8 mouse cellular contexts compared by ENCODE assay signal in genomic region chr8:71675456-71676019, GRCm38 (mm10). TPM values are rescaled to one million over a fixed set of nuclear protein-coding genes. Genes with fewer than 3 reads are reported as not detected.
DNase-seq lines count a peak whose midpoint lies in the region; ATAC-seq and TF ChIP-seq lines count a peak whose summit lies in the region.

No protein-coding gene starts in this region.

- in situ Hi-C loops in ES-E14 (cut with MboI; ENCODE audit: low sequenced_read_pairs in 2 of 2, unreplicated experiment in 2 of 2): no loop called here

- H3K36me3 ChIP-seq in heart, embryonic 13.5 days: 0 out of 2 replicates have a peak, but pooled peaks cover under 1% of the 10 kb centered on the region
- H3K36me3 ChIP-seq in ES-E14 (ENCODE audit: control insufficient read depth, insufficient read depth, low read length, poor library complexity, severe bottlenecking): peaks cover under 1% of the 10 kb centered on the region; the same call in 1 of the 2 replicates
- H3K36me3 ChIP-seq in forebrain, embryonic 16.5 days (ENCODE audit: control insufficient read depth, insufficient read depth): no peaks in the 10 kb centered on the region
- H3K36me3 ChIP-seq in liver, embryonic 16.5 days (ENCODE audit: control insufficient read depth, insufficient read depth): no peaks in the 10 kb centered on the region

- H3K4me1 ChIP-seq in heart, embryonic 13.5 days: peaks cover 49% of the 10 kb centered on the region
- peaks cover 4 to 25% of the 10 kb centered on the region in 2 experiments; a peak in 2 of 4 replicates for H3K4me1 ChIP-seq in ES-E14 (ENCODE audit: control insufficient read depth in 2 of 2, insufficient read depth in 2 of 2, low read length in 2 of 2, poor library complexity in 1 of 2)
- H3K4me1 ChIP-seq in forebrain, embryonic 16.5 days (replicated peaks; ENCODE audit: control insufficient read depth, insufficient read depth, low read length): peaks cover 24% of the 10 kb centered on the region
- peaks cover 29% of the 10 kb centered on the region for H3K4me1 ChIP-seq in liver, embryonic 16.5 days (ENCODE audit: control insufficient read depth, low read depth, low read length)

- DNase-seq in heart, adult 9 months (ENCODE audit: low spot score in 2 of 2): no peak
- no peak for DNase-seq in ES-E14 (ENCODE audit: low read depth, low spot score)
- no peak for DNase-seq in right cerebral cortex, postnatal 36 days (ENCODE audit: low spot score in 2 of 2)
- DNase-seq in adrenal gland, postnatal 4 days (ENCODE audit: low spot score in 2 of 2): no peak

- H3K27ac ChIP-seq in heart, embryonic 13.5 days (replicated peaks): no peak overlapping the region
- peak overlapping the region; percentile 81; the same call in 1 of the 2 replicates for H3K27ac ChIP-seq in ES-E14 (ENCODE audit: insufficient read depth, low read depth, low read length, poor library complexity, severe bottlenecking)
- H3K27ac ChIP-seq in forebrain, embryonic 16.5 days (ENCODE audit: low read length): no peak overlapping the region
- H3K27ac ChIP-seq in liver, embryonic 16.5 days (ENCODE audit: low read length): peak overlapping the region; percentile 81

- no peak for ATAC-seq in heart, embryonic 13.5 days (ENCODE audit: extremely low read depth, insufficient number of reproducible peaks, low FRiP score, low TSS enrichment)
- no peak for ATAC-seq in forebrain, embryonic 16.5 days
- ATAC-seq in liver, embryonic 16.5 days (ENCODE audit: low read depth): no peak
- no peak for ATAC-seq in CD4-positive, CD25-positive, alpha-beta regulatory T cell, adult 4 months

- H3K9ac ChIP-seq in heart, embryonic 13.5 days: peak overlapping the region; percentile 93
- H3K9ac ChIP-seq in ES-E14 (ENCODE audit: insufficient read depth, low read depth, low read length, poor library complexity, severe bottlenecking): peak overlapping the region; percentile 79; the same call in 1 of the 2 replicates
- no peak overlapping the region for H3K9ac ChIP-seq in forebrain, embryonic 16.5 days (replicated peaks; ENCODE audit: low read depth, low read length)
- peak overlapping the region; percentile 79 for H3K9ac ChIP-seq in liver, embryonic 16.5 days (ENCODE audit: low read depth, low read length)

- WGBS in heart, embryonic 13.5 days: 34% methylated on average over 9 of the region's 9 CpGs
- 30% methylated on average over 9 of the region's 9 CpGs for WGBS in forebrain, embryonic 16.5 days
- WGBS in liver, embryonic 16.5 days (ENCODE audit: insufficient replicate concordance): 35% methylated on average over 9 of the region's 9 CpGs

- peak overlapping the region; percentile 87 for H3K4me2 ChIP-seq in heart, embryonic 13.5 days
- peak overlapping the region; percentile 76 for H3K4me2 ChIP-seq in forebrain, embryonic 16.5 days (ENCODE audit: low read length)
- H3K4me2 ChIP-seq in liver, embryonic 16.5 days (ENCODE audit: low read depth, low read length): peak overlapping the region; percentile 86

- H3K9me3 ChIP-seq in heart, embryonic 13.5 days: no peaks in the 10 kb centered on the region
- H3K9me3 ChIP-seq in ES-E14 (ENCODE audit: control insufficient read depth, insufficient read depth, low read depth, low read length): no peaks in the 10 kb centered on the region
- no peaks in the 10 kb centered on the region for H3K9me3 ChIP-seq in forebrain, embryonic 16.5 days (ENCODE audit: control insufficient read depth, low read length)
- H3K9me3 ChIP-seq in liver, embryonic 16.5 days (replicated peaks; ENCODE audit: control insufficient read depth, low read length): no peaks in the 10 kb centered on the region

- H3K27me3 ChIP-seq in heart, embryonic 13.5 days (replicated peaks): peaks cover 33% of the 10 kb centered on the region
- peaks cover 26% of the 10 kb centered on the region for H3K27me3 ChIP-seq in forebrain, embryonic 16.5 days (replicated peaks; ENCODE audit: control insufficient read depth, insufficient read depth, low read length)
- H3K27me3 ChIP-seq in liver, embryonic 16.5 days (ENCODE audit: control insufficient read depth, insufficient read depth, low read depth, low read length): peaks cover 10% of the 10 kb centered on the region

- H3K4me3 ChIP-seq in heart, embryonic 13.5 days: peak overlapping the region; percentile 86
- H3K4me3 ChIP-seq in ES-E14 (ENCODE audit: insufficient read depth in 1 of 2, low read depth in 1 of 2, low read length in 2 of 2, poor library complexity in 1 of 2, severe bottlenecking in 1 of 2): peak overlapping the region; percentile 84
- no peak overlapping the region; the same call in 1 of the 2 replicates for H3K4me3 ChIP-seq in forebrain, embryonic 16.5 days (replicated peaks; ENCODE audit: low read length)
- H3K4me3 ChIP-seq in liver, embryonic 16.5 days (ENCODE audit: low read depth, low read length): peak overlapping the region; percentile 79

TF ChIP-seq in ES-E14, 5 proteins besides CTCF, POLR2A, EP300 and RAD21:
- TF ChIP-seq CHD2 (IDR thresholded peaks at IDR 0.05; ENCODE audit: low read depth, low read length): no peak
- TF ChIP-seq MAFK (IDR thresholded peaks at IDR 0.05; ENCODE audit: insufficient read depth, low read depth, low read length): no peak
- TF ChIP-seq ZC3H11A (IDR thresholded peaks at IDR 0.05; ENCODE audit: borderline replicate concordance, low read depth, low read length): no peak
- TF ChIP-seq ZNF384 (IDR thresholded peaks at IDR 0.05; ENCODE audit: low read depth, low read length): no peak
- no peak for TF ChIP-seq HCFC1 (IDR thresholded peaks at IDR 0.05; ENCODE audit: borderline replicate concordance, insufficient read depth, low read length)

RNA-seq across cellular contexts. Expression of gene Jak3, which starts 0.6 kb away (rescaled TPM):
- polyA plus RNA-seq in heart, embryonic 13.5 days (2015; fragmentation: Nextera tagmentation; extraction: Ambion mirVana): 7.6 and 7.7 TPM in 2 replicates
- 19.0 and 27.3 TPM in 2 replicates for total RNA-seq in ES-E14 (2012; rRNA removed)
- 3.4 and 4.1 TPM in 2 replicates for polyA plus RNA-seq in forebrain, embryonic 16.5 days (2015; fragmentation: Nextera tagmentation; extraction: Ambion mirVana)
- polyA plus RNA-seq in liver, embryonic 16.5 days (2015; fragmentation: Nextera tagmentation; extraction: Ambion mirVana): 5.7 and 6.3 TPM in 2 replicates
- 10 to 100 TPM; 21.2 TPM for polyA plus RNA-seq in CD4-positive, CD25-positive, alpha-beta regulatory T cell, adult 4 months (2017; shearing (Covaris generic))
- 10 to 100 TPM; 17.7 to 19.3 TPM for total RNA-seq in adrenal gland, postnatal 4 days (2021)

RNA-seq across cellular contexts. Expression of gene Unc13a, which starts 4.0 kb away (rescaled TPM):
- polyA plus RNA-seq in heart, embryonic 13.5 days (2015; fragmentation: Nextera tagmentation; extraction: Ambion mirVana): 0.39 and 0.40 TPM in 2 replicates
- total RNA-seq in ES-E14 (2012; rRNA removed): 3.0 and 9.1 TPM in 2 replicates
- polyA plus RNA-seq in forebrain, embryonic 16.5 days (2015; fragmentation: Nextera tagmentation; extraction: Ambion mirVana): 23.1 and 33.6 TPM in 2 replicates
- polyA plus RNA-seq in liver, embryonic 16.5 days (2015; fragmentation: Nextera tagmentation; extraction: Ambion mirVana): 0.15 and 0.20 TPM in 2 replicates
- polyA plus RNA-seq in CD4-positive, CD25-positive, alpha-beta regulatory T cell, adult 4 months (2017; shearing (Covaris generic)): under 1 TPM; 0.47 to 0.50 TPM
- 10 to 100 TPM; 11.7 to 12.9 TPM for total RNA-seq in adrenal gland, postnatal 4 days (2021)

RNA-seq across cellular contexts. Expression of gene Insl3, which starts 13.5 kb away (rescaled TPM):
- 1.5 and 2.1 TPM in 2 replicates for polyA plus RNA-seq in heart, embryonic 13.5 days (2015; fragmentation: Nextera tagmentation; extraction: Ambion mirVana)
- 3.0 and 5.1 TPM in 2 replicates for total RNA-seq in ES-E14 (2012; rRNA removed)
- polyA plus RNA-seq in forebrain, embryonic 16.5 days (2015; fragmentation: Nextera tagmentation; extraction: Ambion mirVana): not detected in 2 replicates
- 1.6 and 2.2 TPM in 2 replicates for polyA plus RNA-seq in liver, embryonic 16.5 days (2015; fragmentation: Nextera tagmentation; extraction: Ambion mirVana)
- 10 to 100 TPM; 15.1 to 24.5 TPM for polyA plus RNA-seq in CD4-positive, CD25-positive, alpha-beta regulatory T cell, adult 4 months (2017; shearing (Covaris generic))
- total RNA-seq in adrenal gland, postnatal 4 days (2021): 1 to 10 TPM; 6.8 to 8.5 TPM

RNA-seq across cellular contexts. Expression of gene B3gnt3, which starts 26.1 kb away (rescaled TPM):
- polyA plus RNA-seq in heart, embryonic 13.5 days (2015; fragmentation: Nextera tagmentation; extraction: Ambion mirVana): 2.8 and 3.3 TPM in 2 replicates
- total RNA-seq in ES-E14 (2012; rRNA removed): 1.1 and 1.3 TPM in 2 replicates
- 0.58 and 0.68 TPM in 2 replicates for polyA plus RNA-seq in forebrain, embryonic 16.5 days (2015; fragmentation: Nextera tagmentation; extraction: Ambion mirVana)
- 4.9 and 5.5 TPM in 2 replicates for polyA plus RNA-seq in liver, embryonic 16.5 days (2015; fragmentation: Nextera tagmentation; extraction: Ambion mirVana)
- polyA plus RNA-seq in CD4-positive, CD25-positive, alpha-beta regulatory T cell, adult 4 months (2017; shearing (Covaris generic)): 1 to 10 TPM; 3.4 to 6.5 TPM
- 1 to 10 TPM; 4.4 to 5.0 TPM for total RNA-seq in adrenal gland, postnatal 4 days (2021)

RNA-seq across cellular contexts. Expression of gene Fcho1, which starts 50.0 kb away (rescaled TPM):
- polyA plus RNA-seq in heart, embryonic 13.5 days (2015; fragmentation: Nextera tagmentation; extraction: Ambion mirVana): 1.7 and 2.3 TPM in 2 replicates
- 21.9 and 45.1 TPM in 2 replicates for total RNA-seq in ES-E14 (2012; rRNA removed)
- polyA plus RNA-seq in forebrain, embryonic 16.5 days (2015; fragmentation: Nextera tagmentation; extraction: Ambion mirVana): 72.4 and 100 TPM in 2 replicates
- polyA plus RNA-seq in liver, embryonic 16.5 days (2015; fragmentation: Nextera tagmentation; extraction: Ambion mirVana): 21.1 and 24.5 TPM in 2 replicates
- 10 to 100 TPM; 40.4 to 46.7 TPM for polyA plus RNA-seq in CD4-positive, CD25-positive, alpha-beta regulatory T cell, adult 4 months (2017; shearing (Covaris generic))
- total RNA-seq in adrenal gland, postnatal 4 days (2021): 1 to 10 TPM; 8.4 to 9.8 TPM

Comparison
In these comparisons a context has a peak if more than half of its experiments do, and no peak if none do; other contexts are left out.
1. H3K27ac ChIP-seq: peak in ES-E14 (single experiment) and liver, embryonic 16.5 days (single experiment); none in heart, embryonic 13.5 days (single experiment) and forebrain, embryonic 16.5 days (single experiment).
2. RNA of gene Unc13a, which starts 4.0 kb away (polyA plus RNA-seq): 23.1 to 33.6 TPM in forebrain, embryonic 16.5 days; 0.47 to 0.50 TPM in CD4-positive, CD25-positive, alpha-beta regulatory T cell, adult 4 months, 0.39 to 0.40 TPM in heart, embryonic 13.5 days and 0.15 to 0.20 TPM in liver, embryonic 16.5 days; every median in the first group is over 10 times any median in the second.
3. Peak in every context shown above with its lines, with median percentiles within 50 percentile points of each other: H3K4me2 ChIP-seq.